Mouse (Mus musculus) lung, postnatal 4 days (tissue): ENCODE results near the gene Anp32b.

Experiments used
- DNase-seq, 2 experiments: peaks; one replicate each; pipeline ENCODE4 v3.0.0; 2021

The Anp32b gene

GRCm38 (mm10) chr4:46505361-46506057 is 54.8 kb downstream of the Anp32b start:
- DNase-seq = no peak

- DNase-seq = peak; percentile 97 to 98
Observed at GRCm38 (mm10) chr4:46506801-46507610, 56.3 kb downstream of the Anp32b start.

DNA sequence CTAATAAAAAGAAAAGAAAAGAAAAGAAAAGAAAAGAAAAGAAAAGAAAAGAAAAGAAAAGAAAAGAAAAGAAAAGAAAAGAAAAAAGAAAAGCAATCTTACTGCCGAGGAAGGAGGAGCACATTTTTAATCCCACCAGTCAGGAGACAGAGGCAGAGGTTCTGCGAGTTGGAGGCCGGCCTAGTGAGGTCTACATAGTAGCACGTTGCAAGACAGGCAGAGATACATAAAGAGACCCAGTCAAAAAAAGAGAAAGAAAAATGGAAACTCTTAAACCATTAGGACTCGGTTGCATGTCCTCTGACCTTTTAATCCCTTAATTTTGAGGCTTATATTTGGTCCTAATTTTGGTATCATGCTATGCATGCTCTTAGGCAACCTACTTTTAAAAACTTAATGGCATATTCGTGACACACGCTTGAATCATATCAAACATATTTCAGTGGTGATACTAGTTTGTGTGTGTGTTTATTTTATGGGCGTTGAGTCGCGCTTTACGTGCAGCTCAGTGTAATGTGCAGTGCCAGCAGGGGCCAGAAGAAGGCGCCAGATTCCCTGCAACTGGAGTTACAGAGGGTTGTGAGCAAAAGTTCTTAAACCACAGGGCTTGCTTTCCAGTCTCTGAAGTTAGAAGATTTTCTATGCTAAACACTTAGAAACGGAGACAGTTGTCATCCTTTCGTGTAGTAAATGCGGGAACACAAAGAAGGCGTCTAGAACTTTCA is 57.2 kb downstream of the Anp32b start:
- peak; percentile 87 to 92 for DNase-seq

- DNase-seq = no peak
Observed at GRCm38 (mm10) chr4:46520491-46520890, 69.8 kb downstream of the Anp32b start.

GRCm38 (mm10) chr4:46521457-46521856 is 70.8 kb downstream of the Anp32b start:
- DNase-seq = no peak
